Mouse (Mus musculus) C2C12 (cell line): ENCODE measurements around the gene Gm49405.

Experiments used
- CTCF ChIP-seq: IDR thresholded peaks from one replicate; pipeline ENCODE4 v1.5.1; 2011; ENCODE audit not compliant: control insufficient read depth, insufficient read depth, insufficient read length
- USF1 ChIP-seq: IDR thresholded peaks from one replicate; pipeline ENCODE4 v1.6.1; 2011; ENCODE audit warnings: low read depth, mild to moderate bottlenecking, control low read depth, moderate library complexity

DNA sequence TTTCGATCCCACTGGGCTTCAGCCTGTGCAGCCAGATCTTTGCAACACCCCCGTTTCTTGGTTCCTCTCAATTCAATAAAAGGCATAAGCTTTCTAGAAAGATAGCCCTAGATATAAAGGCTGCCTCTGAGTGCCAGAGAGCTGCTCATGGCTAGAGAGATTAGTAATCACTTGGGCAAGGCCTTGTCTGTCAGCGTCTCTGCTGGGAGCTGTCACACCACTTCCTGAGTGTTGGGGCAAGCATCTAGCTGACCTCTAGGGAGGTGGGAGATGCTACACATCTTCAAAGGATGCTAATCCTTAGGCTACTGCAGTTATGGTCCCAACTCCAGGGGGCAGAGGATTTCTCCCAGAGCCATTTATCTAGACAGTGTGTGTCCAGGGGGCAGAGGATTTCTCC, 33.2 kb upstream of the Gm49405 start:
- TF ChIP-seq CTCF (no peak), USF1 (no peak)
